Comparison of ENCODE assay signal across 8 mouse cellular contexts in genomic region chr15:62257955-62258354, GRCm38 (mm10).
DNase-seq lines count a peak whose midpoint lies in the region; ATAC-seq and TF ChIP-seq lines count a peak whose summit lies in the region.
"Had no signal": no experiment of that assay in that cellular context is flagged by ENCODE, and none has a peak within 500 bp of the region (broad histone marks: within the 10 kb centered on the region; RNA-seq: fewer than 3 reads in every experiment).

No protein-coding gene starts in this region.

- H3K4me2 ChIP-seq in liver, embryonic 13.5 days = no peak overlapping the region
- H3K4me2 ChIP-seq in neural tube, embryonic 14.5 days (ENCODE audit: low read depth, low read length) = no peak overlapping the region

- TF ChIP-seq CTCF in kidney, adult 2 months (conservative IDR thresholded peaks at IDR 0.05; ENCODE audit: insufficient read depth, insufficient read length, low read depth, low read length) = peak; percentile 15; the same call in 1 of the 2 replicates

- H3K27me3 ChIP-seq in kidney, adult 2 months (replicated peaks; ENCODE audit: control insufficient read depth, insufficient read depth, low read length) = no peaks in the 10 kb centered on the region
- no peaks in the 10 kb centered on the region for H3K27me3 ChIP-seq in liver, embryonic 13.5 days
- H3K27me3 ChIP-seq in neural tube, embryonic 14.5 days (ENCODE audit: control insufficient read depth, insufficient read depth, low read length) = no peaks in the 10 kb centered on the region

- H3K4me3 ChIP-seq in kidney, adult 2 months (ENCODE audit: insufficient read depth, low read depth, low read length) = no peak overlapping the region
- no peak overlapping the region for H3K4me3 ChIP-seq in liver, embryonic 13.5 days (replicated peaks)
- H3K4me3 ChIP-seq in neural tube, embryonic 14.5 days (ENCODE audit: low read depth, low read length) = no peak overlapping the region
- H3K4me3 ChIP-seq: left cerebral cortex, adult 2 months had no signal

- peak; percentile 79 for ATAC-seq in liver, embryonic 13.5 days (ENCODE audit: low read depth)
- peak; percentile 82 for ATAC-seq in neural tube, embryonic 14.5 days (ENCODE audit: low read depth)

- WGBS in kidney, adult 2 months = 18% methylated on average over 3 of the region's 3 CpGs
- 71% methylated on average over 3 of the region's 3 CpGs for WGBS in liver, embryonic 13.5 days (ENCODE audit: insufficient replicate concordance)
- WGBS in neural tube, embryonic 14.5 days = 28% methylated on average over 3 of the region's 3 CpGs

- H3K27ac ChIP-seq in kidney, adult 2 months (ENCODE audit: insufficient read depth, low read depth, low read length) = peak overlapping the region; percentile 40
- H3K27ac ChIP-seq in liver, embryonic 13.5 days = peak overlapping the region; percentile 43; the same call in 1 of the 2 replicates
- H3K27ac ChIP-seq in neural tube, embryonic 14.5 days (ENCODE audit: low read depth, low read length) = no peak overlapping the region
- H3K27ac ChIP-seq: left cerebral cortex, adult 2 months had no signal

- peak; percentile 54 for DNase-seq in adrenal gland, adult 8-10 months
- DNase-seq in cerebellum, adult 9-11 months = peak; percentile 8
- DNase-seq in gastrocnemius, postnatal 36 days = peak; percentile 57 to 68
- DNase-seq in kidney, adult 2 months = peak; percentile 96
- no peak for DNase-seq in liver, embryonic 13.5 days
- DNase-seq in spleen, postnatal 14 days (ENCODE audit: low spot score in 2 of 2) = no peak

- no peak for TF ChIP-seq POLR2A in kidney, adult 2 months (IDR thresholded peaks at IDR 0.05; ENCODE audit: low read depth, low read length)

- no peaks in the 10 kb centered on the region for H3K36me3 ChIP-seq in kidney, adult 2 months (ENCODE audit: control insufficient read depth, insufficient read depth, low read length)
- no peaks in the 10 kb centered on the region for H3K36me3 ChIP-seq in liver, embryonic 13.5 days
- H3K36me3 ChIP-seq in neural tube, embryonic 14.5 days (ENCODE audit: control insufficient read depth, insufficient read depth, low read length) = no peaks in the 10 kb centered on the region

- peaks cover 5% of the 10 kb centered on the region; the same call in 1 of the 2 replicates for H3K4me1 ChIP-seq in kidney, adult 2 months (ENCODE audit: control insufficient read depth, insufficient read depth, low read length)
- peaks cover 14% of the 10 kb centered on the region for H3K4me1 ChIP-seq in liver, embryonic 13.5 days (replicated peaks)
- no peaks in the 10 kb centered on the region for H3K4me1 ChIP-seq in neural tube, embryonic 14.5 days (ENCODE audit: control insufficient read depth, insufficient read depth, low read length)

- intact Hi-C loops in gastrocnemius, postnatal 36 days (cut with DNase I) = no loop called here

- H3K9me3 ChIP-seq in liver, embryonic 13.5 days (replicated peaks) = no peaks in the 10 kb centered on the region
- no peaks in the 10 kb centered on the region for H3K9me3 ChIP-seq in neural tube, embryonic 14.5 days (ENCODE audit: control insufficient read depth, low read length)

- no peak overlapping the region for H3K9ac ChIP-seq in liver, embryonic 13.5 days
- no peak overlapping the region for H3K9ac ChIP-seq in neural tube, embryonic 14.5 days (replicated peaks; ENCODE audit: low read depth, low read length)

Comparison
In these comparisons a context has a peak if more than half of its experiments do, and no peak if none do; other contexts are left out.
1. DNase-seq: peak in adrenal gland, adult 8-10 months (single experiment), cerebellum, adult 9-11 months (single experiment), gastrocnemius, postnatal 36 days (2 of 2) and kidney, adult 2 months (single experiment); none in liver, embryonic 13.5 days (single experiment) and spleen, postnatal 14 days (0 of 2).